Mouse (Mus musculus) cerebellum, postnatal 10 days (tissue): ENCODE measurements around the gene Lamtor1.

Experiments
- DNase-seq, 2 experiments: peaks; one replicate each; pipeline ENCODE4 v3.0.0; 2021; ENCODE audit warnings: mixed read lengths in 2 of 2

The Lamtor1 gene

GRCm38 (mm10) chr7:101905561-101906286 is at the start of gene Lamtor1:
Lamtor1 (plus strand) TSS chr7:101905904.
- DNase-seq = peak; percentile 100

- no peak for DNase-seq
Observed at GRCm38 (mm10) chr7:101857094-101857493, 48.6 kb upstream of the Lamtor1 start, which contains the start of gene Folr2. Folr2 (minus strand) TSS chr7:101857194.

GRCm38 (mm10) chr7:101858362-101858761 is 47.3 kb upstream of the Lamtor1 start:
- DNase-seq = no peak

GRCm38 (mm10) chr7:101860978-101861377 is 44.7 kb upstream of the Lamtor1 start:
- DNase-seq = no peak

GRCm38 (mm10) chr7:101862291-101862690 is 43.4 kb upstream of the Lamtor1 start:
- DNase-seq = no peak

GRCm38 (mm10) chr7:101863415-101863814 is 42.3 kb upstream of the Lamtor1 start, which contains the start of gene Anapc15:
Anapc15 (plus strand) TSS chr7:101863715.
- DNase-seq = no peak

GRCm38 (mm10) chr7:101866491-101867265 is 39.0 kb upstream of the Lamtor1 start:
- no peak for DNase-seq

- no peak for DNase-seq
Observed at GRCm38 (mm10) chr7:101867482-101867881, 38.2 kb upstream of the Lamtor1 start.

- peak; percentile 14 to 21 for DNase-seq
Observed at GRCm38 (mm10) chr7:101868241-101869162, 37.2 kb upstream of the Lamtor1 start.

- DNase-seq = peak; percentile 19 to 32
Observed at GRCm38 (mm10) chr7:101869163-101869500, 36.6 kb upstream of the Lamtor1 start.

GRCm38 (mm10) chr7:101870629-101871028 is 35.1 kb upstream of the Lamtor1 start, which contains the start of gene Folr1:
Folr1 (minus strand) TSS chr7:101870788.
- no peak for DNase-seq

GRCm38 (mm10) chr7:101871296-101871695 is 34.4 kb upstream of the Lamtor1 start:
- peak in 1 of 2 experiments; percentile 16 for DNase-seq

- no peak for DNase-seq
Observed at GRCm38 (mm10) chr7:101875978-101876377, 29.7 kb upstream of the Lamtor1 start.

GRCm38 (mm10) chr7:101880855-101881254 is 24.8 kb upstream of the Lamtor1 start:
- DNase-seq = no peak

- no peak for DNase-seq
Observed at GRCm38 (mm10) chr7:101882413-101883154, 23.1 kb upstream of the Lamtor1 start.

- DNase-seq = no peak
Observed at GRCm38 (mm10) chr7:101884160-101884559, 21.5 kb upstream of the Lamtor1 start.

- no peak for DNase-seq
Observed at GRCm38 (mm10) chr7:101886274-101886673, 19.4 kb upstream of the Lamtor1 start.

- no peak for DNase-seq
Observed at GRCm38 (mm10) chr7:101888460-101888859, 17.2 kb upstream of the Lamtor1 start.

- no peak for DNase-seq
Observed at GRCm38 (mm10) chr7:101895695-101896094, 10.0 kb upstream of the Lamtor1 start.

GRCm38 (mm10) chr7:101896104-101897066 is 9.3 kb upstream of the Lamtor1 start:
- DNase-seq = peak; percentile 96 to 97
